Mouse (Mus musculus) embryonic facial prominence, embryonic 13.5 days (tissue): Measurements from ENCODE around the gene Lrmp. TPM values are rescaled to one million over a fixed set of nuclear protein-coding genes. Genes with fewer than 3 reads are reported as not detected.

Experiments used
- ATAC-seq: fragments of 200-750 bp; cut with Nextera tagmentation; 2 replicates; pipeline ENCODE4 v1.8.0; 2017; ENCODE audit warnings: low read depth; ENCODE audit not compliant: insufficient number of reproducible peaks, insufficient read depth, low FRiP score, low TSS enrichment
- H3K27ac ChIP-seq: fragments of 300-500 bp; sonication (generic); 2 replicates; pipeline ENCODE4 v1.5.1; 2015; ENCODE audit warnings: moderate library complexity, mild to moderate bottlenecking, inconsistent platforms
- H3K27me3 ChIP-seq: fragments of 300-500 bp; sonication (generic); 2 replicates; pipeline ENCODE4 v1.6.1; 2015; ENCODE audit warnings: mild to moderate bottlenecking, inconsistent platforms
- H3K36me3 ChIP-seq: fragments of 300-500 bp; sonication (generic); 2 replicates; pipeline ENCODE4 v1.6.1; 2015; ENCODE audit warnings: mild to moderate bottlenecking, inconsistent platforms
- H3K4me1 ChIP-seq: fragments of 300-500 bp; sonication (generic); 2 replicates; pipeline ENCODE4 v1.6.1; 2015; ENCODE audit warnings: inconsistent platforms
- H3K4me2 ChIP-seq: fragments of 300-500 bp; sonication (generic); 2 replicates; pipeline ENCODE4 v1.6.1; 2015; ENCODE audit warnings: moderate library complexity, mild to moderate bottlenecking, inconsistent platforms
- H3K4me3 ChIP-seq: fragments of 300-500 bp; sonication (generic); 2 replicates; pipeline ENCODE4 v1.5.1; 2015; ENCODE audit warnings: mild to moderate bottlenecking, inconsistent platforms
- H3K9ac ChIP-seq: fragments of 300-500 bp; sonication (generic); 2 replicates; pipeline ENCODE4 v1.6.1; 2015; ENCODE audit warnings: mild to moderate bottlenecking, inconsistent platforms
- H3K9me3 ChIP-seq: fragments of 300-500 bp; sonication (generic); 2 replicates; pipeline ENCODE4 v1.6.1; 2016; ENCODE audit warnings: inconsistent platforms
- WGBS: fragments of 180-500 bp; shearing (Covaris S2); methylation state at CpG from one replicate; pipeline ENCODE4 v1.1.7; 2015; ENCODE audit warnings: mixed read lengths; 5-methylcytosine and 5-hydroxymethylcytosine counted together
- polyA plus RNA-seq: library from polyadenylated mRNA; unstranded; fragments of >200 nt; fragmentation: Nextera tagmentation; extraction: Ambion mirVana; gene quantifications from 2 replicates; pipeline ENCODE4 v1.2.1, GENCODE M21; 2015

Gene Lrmp
- polyA plus RNA-seq, 1 experiment from 2014 or later = 2.7 TPM

DNA sequence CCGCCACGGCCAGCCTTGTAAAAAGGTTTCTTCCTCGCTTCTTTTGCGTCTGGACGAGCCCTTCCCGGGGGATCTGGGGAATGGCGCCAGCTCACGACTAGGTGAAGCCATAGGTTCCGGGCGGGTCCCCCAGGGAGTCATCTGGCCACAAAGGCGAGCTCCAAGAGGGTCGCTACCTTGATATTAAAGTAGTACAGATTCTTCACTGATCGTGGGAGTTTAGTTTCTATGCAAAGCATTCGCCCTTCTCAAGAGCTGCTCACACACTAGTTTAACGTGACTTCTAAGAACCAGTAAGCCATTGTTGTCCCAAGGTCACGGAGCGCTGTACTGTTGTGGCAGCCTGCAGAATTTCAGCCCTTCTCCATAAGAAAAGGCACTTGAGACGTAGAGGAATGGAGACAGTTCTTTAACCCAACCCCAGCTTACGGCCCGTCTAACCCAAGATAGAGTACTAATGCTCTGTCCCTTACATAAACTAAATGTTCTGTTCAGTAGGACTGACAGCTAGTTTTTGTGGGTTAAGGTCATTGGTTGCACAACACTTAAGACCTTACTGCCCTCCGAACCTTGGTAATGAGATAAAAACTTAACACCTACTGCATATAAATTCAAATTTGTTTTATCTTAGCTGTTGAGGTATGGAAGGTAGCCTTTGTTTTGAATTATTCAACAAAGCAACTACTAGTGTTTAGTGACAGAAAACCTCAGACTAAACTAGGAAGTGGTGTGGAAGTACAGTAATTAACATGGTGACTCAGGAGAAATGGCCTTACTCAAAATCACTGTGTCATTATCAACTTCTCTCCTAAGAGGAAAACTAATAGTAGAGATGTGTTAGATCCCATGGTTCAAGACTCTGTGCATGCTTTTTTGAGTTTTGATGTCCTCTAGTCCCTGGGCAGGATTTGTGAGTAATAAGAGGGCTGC lies 96.2 kb downstream of the Lrmp start:
- peaks cover 14% of the 10 kb centered on the region for H3K4me1 ChIP-seq

DNA sequence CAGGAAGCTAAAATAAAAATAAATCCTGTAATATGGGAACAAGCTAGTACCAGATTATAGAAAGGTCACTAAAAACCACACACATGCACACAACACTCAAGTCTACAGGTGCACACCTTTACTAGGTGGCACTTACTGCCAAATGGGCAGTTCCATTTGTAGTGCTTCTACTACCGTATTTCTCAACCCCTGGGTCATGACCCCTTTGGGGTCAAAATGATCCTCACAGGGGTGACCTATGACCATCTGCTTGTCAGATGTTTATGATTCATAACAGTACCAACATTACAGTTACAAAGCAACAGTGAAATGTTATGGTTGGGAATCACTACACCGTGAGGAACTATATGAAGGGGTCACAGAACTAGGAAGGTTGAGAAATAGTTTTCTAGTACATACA lies 98.5 kb downstream of the Lrmp start:
- H3K9ac ChIP-seq = no peak overlapping the region
- H3K9me3 ChIP-seq = no peaks in the 10 kb centered on the region
- H3K27me3 ChIP-seq = no peaks in the 10 kb centered on the region
- H3K27ac ChIP-seq = no peak overlapping the region
- no peak overlapping the region for H3K4me3 ChIP-seq
- WGBS = 77% methylated on average over 2 of the region's 2 CpGs
- no peak overlapping the region for H3K4me2 ChIP-seq
- no peak for ATAC-seq
- H3K4me1 ChIP-seq = peaks cover 14% of the 10 kb centered on the region
- H3K36me3 ChIP-seq = peaks cover 18% of the 10 kb centered on the region

More for the DNA sequence above, 96.2 kb downstream of the Lrmp start:
- peak overlapping the region; percentile 72 for H3K4me3 ChIP-seq
- 4% methylated on average over 21 of the region's 21 CpGs for WGBS
- peak overlapping the region; percentile 87 for H3K9ac ChIP-seq
- peaks cover 10% of the 10 kb centered on the region for H3K36me3 ChIP-seq
- H3K9me3 ChIP-seq = no peaks in the 10 kb centered on the region
- H3K27me3 ChIP-seq = no peaks in the 10 kb centered on the region
- H3K27ac ChIP-seq = peak overlapping the region; percentile 96
- peak; percentile 33; the same call in 1 of the 2 replicates for ATAC-seq
- peak overlapping the region; percentile 73 for H3K4me2 ChIP-seq

DNA sequence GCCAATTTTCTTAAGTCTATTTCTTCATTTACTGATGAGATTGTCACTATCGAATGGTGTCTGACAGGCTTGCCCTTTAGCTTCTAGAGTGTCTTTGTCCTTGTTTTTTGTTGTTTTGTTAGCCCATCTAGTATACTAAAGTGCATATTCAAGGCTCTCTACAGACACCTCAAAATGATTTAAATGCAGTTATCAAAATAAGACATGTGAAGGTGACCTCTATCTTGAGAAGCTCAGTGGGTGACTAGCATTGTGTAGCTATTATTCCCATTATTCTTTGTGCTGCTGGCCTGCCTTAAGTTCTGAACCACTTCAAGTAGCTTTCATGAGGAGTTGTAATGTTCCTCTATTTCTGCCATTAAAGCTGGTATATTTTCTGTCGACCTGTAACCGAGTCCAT lies 100.4 kb downstream of the Lrmp start:
- H3K9me3 ChIP-seq = no peaks in the 10 kb centered on the region
- H3K4me2 ChIP-seq = no peak overlapping the region
- H3K27me3 ChIP-seq = no peaks in the 10 kb centered on the region
- peaks cover 8% of the 10 kb centered on the region for H3K4me1 ChIP-seq
- H3K36me3 ChIP-seq = peaks cover 28% of the 10 kb centered on the region
- no peak overlapping the region for H3K9ac ChIP-seq
- no peak overlapping the region for H3K4me3 ChIP-seq
- H3K27ac ChIP-seq = no peak overlapping the region
- no peak for ATAC-seq
- 88% methylated on average over 3 of the region's 3 CpGs for WGBS

DNA sequence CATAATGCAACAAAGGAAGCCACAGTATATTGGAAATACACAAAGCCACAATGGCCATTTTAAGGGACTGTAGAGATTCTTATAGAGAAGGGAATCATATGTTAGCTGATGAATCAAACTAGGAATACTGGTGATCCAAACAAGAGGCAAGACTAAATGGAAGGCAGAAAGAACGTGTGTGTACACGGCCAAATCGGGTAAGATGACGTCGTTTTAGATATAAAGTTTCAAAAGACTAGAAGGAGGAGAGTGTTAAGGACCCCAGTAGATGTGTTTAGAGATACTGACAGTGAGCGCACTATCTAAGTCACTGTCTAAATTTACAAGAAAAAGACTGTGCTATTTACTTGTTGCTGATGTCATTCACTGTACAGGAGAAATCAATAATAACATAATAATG lies 108.8 kb downstream of the Lrmp start:
- Histone ChIP-seq H3K9me3 (no peaks in the 10 kb centered on the region), H3K9ac (no peak overlapping the region), H3K4me2 (no peak overlapping the region), H3K4me1 (no peaks in the 10 kb centered on the region), H3K27me3 (no peaks in the 10 kb centered on the region), H3K36me3 (peaks cover 22% of the 10 kb centered on the region), H3K27ac (no peak overlapping the region), H3K4me3 (no peak overlapping the region)
- 90% methylated on average over 6 of the region's 6 CpGs for WGBS
- no peak for ATAC-seq

Other genes starting within 250 kb of the Lrmp start
- gene Bcat1, start 39.5 kb upstream of the Lrmp start, polyA plus RNA-seq = 23.9 and 32.3 TPM in 2 replicates
- gene Casc1, start 95.4 kb downstream of the Lrmp start, polyA plus RNA-seq = 0.45 and 0.48 TPM in 2 replicates
- 37.3 and 38.3 TPM in 2 replicates for gene Etfrf1, start 95.5 kb downstream of the Lrmp start, polyA plus RNA-seq
- gene Kras, start 134.6 kb downstream of the Lrmp start, polyA plus RNA-seq = 68.5 and 70.6 TPM in 2 replicates